Mouse (Mus musculus) embryonic stem cell, embryonic (primary cell): ENCODE data around the gene Plekhg5.

Experiments
- CTCF ChIA-PET, 4 experiments: fragments of 300-600 bp in 2 of 4; fragments of 350-600 bp in 2 of 4; sonication (Branson Sonifier 250); formaldehyde crosslinking; loops; one replicate each; lab custom pipeline; 2022; ENCODE audit warnings: inconsistent platforms in 2 of 4; lab: Charles Lee
- POLR2A ChIA-PET, 4 experiments: fragments of 300-600 bp in 2 of 4; fragments of 350-600 bp in 2 of 4; sonication (Branson Sonifier 250); formaldehyde crosslinking; loops; one replicate each; lab custom pipeline; 2022; ENCODE audit warnings: antibody characterized with exemption in 4 of 4, inconsistent platforms in 1 of 4; lab: Charles Lee

The Plekhg5 gene

GRCm38 (mm10) chr4:152041924-152042641, 30.2 kb upstream of the Plekhg5 start:
- CTCF ChIA-PET: interaction anchor here in 3 of 4 experiments (0.6 to 1.7 kb wide), 10 partner anchors 14 to 291 kb away, joined by 3 to 6 read pairs (median 3); no protein-coding TSS in a partner anchor
- POLR2A ChIA-PET: interaction anchor here (0.6 to 1.9 kb wide), 20 partner anchors 9 to 379 kb away, joined by 3 to 11 read pairs (median 4); partner anchors contain the start of genes Zbtb48 (in 2 of the 4) and Phf13 (in 1 of the 4)

- ChIA-PET CTCF (interaction anchor here in 3 of 4 experiments (0.6 to 1.7 kb wide), 13 partner anchors 11 to 290 kb away, joined by 3 to 6 read pairs (median 3); no protein-coding TSS in a partner anchor), POLR2A (interaction anchor here in 3 of 4 experiments (0.5 to 2.1 kb wide), 30 partner anchors 8 to 271 kb away, joined by 3 to 11 read pairs (median 4); partner anchors contain the start of genes Zbtb48 (in 3 of the 3), Klhl21 (in 2 of the 3), Phf13 (in 1 of the 3) and Plekhg5 (in 1 of the 3))
Observed at GRCm38 (mm10) chr4:152043171-152043570, 29.1 kb upstream of the Plekhg5 start.

- ChIA-PET POLR2A (interaction anchor here in 2 of 4 experiments (0.6 to 2.8 kb wide), 10 partner anchors 9 to 45 kb away, joined by 3 to 9 read pairs (median 4); partner anchors contain the start of genes Klhl21 (in 2 of the 2), Plekhg5 (in 1 of the 2) and Zbtb48 (in 1 of the 2)), CTCF (interaction anchor here in 3 of 4 experiments (0.6 to 1.1 kb wide), 3 partner anchors 30 to 393 kb away, joined by 3 read pairs; no protein-coding TSS in a partner anchor)
Observed at GRCm38 (mm10) chr4:152044609-152045008, 27.7 kb upstream of the Plekhg5 start.

GRCm38 (mm10) chr4:152062390-152063110, 9.7 kb upstream of the Plekhg5 start:
- ChIA-PET POLR2A (interaction anchor here in 3 of 4 experiments (0.6 to 2.8 kb wide), 22 partner anchors 10 to 1408 kb away, joined by 3 to 9 read pairs (median 4); partner anchors contain the start of genes Nol9 (in 1 of the 3), Phf13 (in 1 of the 3), Plekhg5 (in 1 of the 3) and Zbtb48 (in 1 of the 3)), CTCF (interaction anchor here in 3 of 4 experiments (0.6 to 1.7 kb wide), 13 partner anchors 9 to 709 kb away, joined by 3 to 5 read pairs (median 3); no protein-coding TSS in a partner anchor)

GRCm38 (mm10) chr4:152067280-152067679, 5.0 kb upstream of the Plekhg5 start:
- POLR2A ChIA-PET: interaction anchor here in 2 of 4 experiments (0.5 to 0.9 kb wide), 3 partner anchors 16 to 97 kb away, joined by 3 to 5 read pairs (median 4); no protein-coding TSS in a partner anchor
- CTCF ChIA-PET: interaction anchor here in 1 of 4 experiments (2.1 kb wide), 1 partner anchor 29 kb away, joined by 7 read pairs; the partner anchor contains the start of genes Nol9 and Tas1r1

- CTCF ChIA-PET: interaction anchor here in 3 of 4 experiments (0.8 to 2.1 kb wide), 3 partner anchors 28 to 49 kb away, joined by 3 to 7 read pairs (median 5); partner anchors contain the start of genes Nol9 (in 1 of the 3) and Tas1r1 (in 1 of the 3)
- POLR2A ChIA-PET: interaction anchor here in 2 of 4 experiments (0.6 kb wide), 2 partner anchors 9 to 19 kb away, joined by 4 to 9 read pairs; no protein-coding TSS in a partner anchor
Observed at GRCm38 (mm10) chr4:152068166-152068724, 4.1 kb upstream of the Plekhg5 start.

- CTCF ChIA-PET: interaction anchor here in 3 of 4 experiments (0.5 to 2.1 kb wide), 3 partner anchors 27 to 1829 kb away, joined by 3 to 7 read pairs (median 5); partner anchors contain the start of genes Nol9 (in 1 of the 3) and Tas1r1 (in 1 of the 3)
- POLR2A ChIA-PET: interaction anchor here in 2 of 4 experiments (0.6 to 1.3 kb wide), 3 partner anchors 9 to 73 kb away, joined by 3 read pairs; partner anchors contain the start of gene Zbtb48 (in 1 of the 2)
Observed at GRCm38 (mm10) chr4:152069245-152069644, 3.1 kb upstream of the Plekhg5 start.

- ChIA-PET CTCF (interaction anchor here in 1 of 4 experiments (1.2 kb wide), 1 partner anchor 8 kb away, joined by 3 read pairs; no protein-coding TSS in a partner anchor), POLR2A (interaction anchor here in 2 of 4 experiments (1.6 to 1.7 kb wide), 2 partner anchors 13 to 32 kb away, joined by 3 read pairs; partner anchors contain the start of gene Nol9 (in 1 of the 2))
Observed at GRCm38 (mm10) chr4:152070494-152071396, 1.6 kb upstream of the Plekhg5 start.

- ChIA-PET CTCF (interaction anchor here in 2 of 4 experiments (0.5 to 1.5 kb wide), 5 partner anchors 23 to 84 kb away, joined by 3 to 10 read pairs (median 3); no protein-coding TSS in a partner anchor), POLR2A (interaction anchor here in 2 of 4 experiments (0.6 to 1.8 kb wide), 8 partner anchors 10 to 1930 kb away, joined by 3 to 6 read pairs (median 3); partner anchors contain the start of genes Nol9 (in 1 of the 2) and Phf13 (in 1 of the 2))
Observed at GRCm38 (mm10) chr4:152072655-152073054, 357 bp downstream of the Plekhg5 start.

GRCm38 (mm10) chr4:152073715-152074114, 1.4 kb downstream of the Plekhg5 start:
- CTCF ChIA-PET: interaction anchor here in 2 of 4 experiments (0.8 to 1.5 kb wide), 5 partner anchors 11 to 80 kb away, joined by 3 to 4 read pairs (median 3); partner anchors contain the start of genes Nol9 (in 1 of the 2) and Tas1r1 (in 1 of the 2)
- POLR2A ChIA-PET: interaction anchor here in 1 of 4 experiments (1.1 to 2.9 kb wide), 4 partner anchors 12 to 54 kb away, joined by 4 to 8 read pairs (median 6); no protein-coding TSS in a partner anchor

- POLR2A ChIA-PET: interaction anchor here in 1 of 4 experiments (1.1 to 2.9 kb wide), 7 partner anchors 13 to 100 kb away, joined by 3 to 8 read pairs (median 6); partner anchors contain the start of gene Nol9
- CTCF ChIA-PET: interaction anchor here (0.6 to 1.3 kb wide), 12 partner anchors 10 to 1708 kb away, joined by 3 to 4 read pairs (median 3); partner anchors contain the start of genes Nol9 (in 1 of the 4), Phf13 (in 1 of the 4) and Tas1r1 (in 1 of the 4)
Observed at GRCm38 (mm10) chr4:152074548-152074947, 2.2 kb downstream of the Plekhg5 start.

GRCm38 (mm10) chr4:152077191-152077590, 4.9 kb downstream of the Plekhg5 start:
- CTCF ChIA-PET: interaction anchor here in 2 of 4 experiments (0.6 to 1.7 kb wide), 7 partner anchors 11 to 860 kb away, joined by 3 to 7 read pairs (median 4); no protein-coding TSS in a partner anchor
- POLR2A ChIA-PET: interaction anchor here in 3 of 4 experiments (0.5 to 1.5 kb wide), 6 partner anchors 9 to 106 kb away, joined by 3 to 9 read pairs (median 3); no protein-coding TSS in a partner anchor

- CTCF ChIA-PET: interaction anchor here in 3 of 4 experiments (0.6 to 1.7 kb wide), 7 partner anchors 18 to 861 kb away, joined by 3 to 7 read pairs (median 4); no protein-coding TSS in a partner anchor
- POLR2A ChIA-PET: interaction anchor here (0.6 to 1.7 kb wide), 6 partner anchors 10 to 107 kb away, joined by 3 to 9 read pairs (median 4); no protein-coding TSS in a partner anchor
Observed at GRCm38 (mm10) chr4:152078105-152078530, 5.8 kb downstream of the Plekhg5 start.

GRCm38 (mm10) chr4:152079261-152079660, 7.0 kb downstream of the Plekhg5 start:
- ChIA-PET CTCF (interaction anchor here in 3 of 4 experiments (0.6 to 1.6 kb wide), 7 partner anchors 13 to 74 kb away, joined by 3 to 5 read pairs (median 3); no protein-coding TSS in a partner anchor), POLR2A (interaction anchor here in 3 of 4 experiments (0.6 to 1.7 kb wide), 4 partner anchors 9 to 44 kb away, joined by 3 to 5 read pairs (median 3); no protein-coding TSS in a partner anchor)
